Mouse (Mus musculus) E14TG2a.4 (cell line): Measurements from ENCODE around the gene Atl1.

Experiments
- H3K27me3 ChIP-seq: 2 replicates; pipeline ENCODE4 v1.6.1; 2014; ENCODE audit warnings: low read length, control low read depth; ENCODE audit not compliant: insufficient read depth
- H3K36me3 ChIP-seq: 2 replicates; pipeline ENCODE4 v1.6.1; 2014; ENCODE audit warnings: low read length, control low read depth; ENCODE audit not compliant: insufficient read depth
- H3K4me1 ChIP-seq: replicated peaks from 2 replicates; pipeline ENCODE4 v1.6.1; 2014; ENCODE audit warnings: low read depth, low read length, control low read depth
- H3K4me3 ChIP-seq: replicated peaks from 2 replicates; pipeline ENCODE4 v1.5.1; 2014; ENCODE audit warnings: mild to moderate bottlenecking, low read length
- H3K9me3 ChIP-seq: 2 replicates; pipeline ENCODE4 v1.6.1; 2014; ENCODE audit warnings: low read length, control low read depth
- CTCF ChIP-seq: conservative IDR thresholded peaks from 2 replicates; pipeline ENCODE4 v1.5.1; 2014; ENCODE audit warnings: low read length
- NANOG ChIP-seq: IDR thresholded peaks from 2 replicates; pipeline ENCODE4 v1.6.1; 2014; ENCODE audit warnings: borderline replicate concordance, low read length, mixed read lengths
- POU5F1 ChIP-seq: IDR thresholded peaks from 2 replicates; pipeline ENCODE4 v1.6.1; 2014; ENCODE audit warnings: low read length, borderline replicate concordance

The Atl1 gene

DNA sequence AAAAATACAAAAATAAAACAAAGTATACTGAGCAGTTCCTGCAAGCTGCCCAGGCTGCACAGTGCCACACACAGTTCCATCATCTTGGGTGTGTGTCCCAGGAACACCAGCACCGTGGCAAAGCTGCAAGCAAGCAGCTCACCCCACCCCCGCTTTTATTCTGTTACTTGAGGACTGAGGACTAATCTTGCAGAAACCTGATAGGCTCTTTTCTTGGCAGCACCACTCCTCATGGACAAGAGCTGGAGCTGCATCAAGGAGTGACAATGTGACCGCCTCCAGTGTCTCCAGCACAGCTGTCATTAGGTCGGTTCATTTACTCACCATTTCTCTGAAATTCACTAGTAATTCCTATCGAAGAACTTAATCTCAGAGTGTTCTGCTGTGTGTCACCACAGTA is 75.7 kb downstream of the Atl1 start:
- peaks cover 75% of the 10 kb centered on the region for H3K36me3 ChIP-seq
- no peaks in the 10 kb centered on the region for H3K9me3 ChIP-seq
- TF ChIP-seq NANOG (no peak), POU5F1 (no peak), CTCF (no peak)
- no peaks in the 10 kb centered on the region for H3K27me3 ChIP-seq
- peaks cover 7% of the 10 kb centered on the region; the same call in 1 of the 2 replicates for H3K4me1 ChIP-seq
- no peak overlapping the region for H3K4me3 ChIP-seq

DNA sequence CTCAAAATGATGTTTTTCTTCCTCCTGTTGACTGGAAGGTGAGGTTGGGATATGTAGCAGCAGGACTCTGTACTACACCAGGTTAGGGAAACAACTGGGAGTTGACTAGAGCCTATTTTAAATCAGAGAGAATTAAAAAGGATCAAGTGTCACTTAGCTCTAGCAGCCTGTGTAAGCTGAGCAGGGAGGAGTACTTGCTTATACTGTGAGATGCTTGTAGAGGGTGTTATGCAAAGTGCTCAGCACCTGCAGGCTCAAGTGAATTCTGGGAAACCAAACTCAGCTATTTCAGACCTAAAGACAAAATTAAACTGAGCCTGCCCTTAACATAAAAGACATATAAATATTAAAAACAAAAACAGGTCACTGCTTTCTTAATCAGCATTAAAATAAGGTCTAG is 81.3 kb downstream of the Atl1 start:
- H3K4me1 ChIP-seq = 0 out of 2 replicates have a peak, but pooled peaks cover 4% of the 10 kb centered on the region
- no peak overlapping the region for H3K4me3 ChIP-seq
- H3K27me3 ChIP-seq = no peaks in the 10 kb centered on the region
- no peak for TF ChIP-seq POU5F1
- TF ChIP-seq NANOG = no peak
- no peak for TF ChIP-seq CTCF
- peaks cover 43% of the 10 kb centered on the region for H3K36me3 ChIP-seq
- no peaks in the 10 kb centered on the region for H3K9me3 ChIP-seq

DNA sequence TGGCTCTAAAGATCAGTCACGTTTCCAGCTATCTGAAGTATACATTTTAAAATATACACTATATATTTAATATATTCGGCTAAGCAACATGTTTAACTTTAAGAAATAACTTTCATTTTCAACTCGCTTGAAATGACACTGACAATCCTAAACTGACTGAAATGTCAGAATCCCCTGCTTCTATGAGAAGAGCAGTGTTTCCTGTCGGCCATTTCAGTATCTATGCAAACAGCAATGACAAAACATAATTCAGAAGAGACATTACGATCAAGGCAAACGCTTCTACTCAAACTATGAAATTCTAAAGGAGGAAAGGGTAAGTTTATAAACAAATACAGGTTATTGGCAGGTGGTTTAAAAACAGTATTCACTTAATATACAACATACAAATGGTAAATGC is 84.3 kb downstream of the Atl1 start:
- Histone ChIP-seq H3K4me1 (0 out of 2 replicates have a peak, but pooled peaks cover 4% of the 10 kb centered on the region), H3K27me3 (no peaks in the 10 kb centered on the region), H3K4me3 (no peak overlapping the region), H3K9me3 (no peaks in the 10 kb centered on the region), H3K36me3 (peaks cover 24% of the 10 kb centered on the region)
- TF ChIP-seq NANOG (no peak), POU5F1 (no peak), CTCF (no peak)

DNA sequence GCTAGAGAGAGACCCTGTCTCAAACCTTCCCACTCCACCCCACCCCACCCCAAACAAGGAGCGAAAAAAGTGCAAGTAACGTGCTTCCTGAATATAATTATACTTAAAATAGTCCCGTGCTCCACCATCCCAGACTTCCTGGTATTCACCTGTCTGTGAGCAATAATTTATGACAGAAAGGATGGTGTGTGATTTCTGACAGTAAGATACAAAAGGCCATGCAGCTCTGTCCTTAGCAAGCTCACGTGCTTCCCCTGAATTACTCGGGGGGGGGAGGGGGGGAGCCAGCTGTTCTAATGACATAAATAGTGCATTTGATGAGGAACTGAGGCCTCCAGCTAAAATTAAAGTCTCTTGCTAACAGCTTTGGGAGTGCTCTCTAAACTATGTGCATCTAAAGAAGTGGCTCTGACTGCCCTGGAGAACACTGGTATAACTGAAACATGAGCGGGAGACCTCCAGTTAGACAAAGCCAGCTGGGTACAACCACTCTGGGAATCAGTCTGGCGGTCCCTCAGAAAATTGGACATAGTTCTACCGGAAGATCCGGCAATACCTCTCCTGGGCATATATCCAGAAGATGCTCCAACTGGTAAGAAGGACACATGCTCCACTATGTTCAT is 85.1 kb downstream of the Atl1 start:
- H3K9me3 ChIP-seq = no peaks in the 10 kb centered on the region

GRCm38 (mm10) chr12:69982874-69983273 is 90.5 kb downstream of the Atl1 start:
- TF ChIP-seq CTCF = peak; percentile 21; the same call in 1 of the 2 replicates
- no peak for TF ChIP-seq NANOG
- TF ChIP-seq POU5F1 = no peak

More for the DNA sequence above, 85.1 kb downstream of the Atl1 start:
- H3K27me3 ChIP-seq = no peaks in the 10 kb centered on the region
- no peak overlapping the region for H3K4me3 ChIP-seq
- H3K4me1 ChIP-seq = 0 out of 2 replicates have a peak, but pooled peaks cover 4% of the 10 kb centered on the region
- H3K36me3 ChIP-seq = peaks cover 25% of the 10 kb centered on the region
- TF ChIP-seq POU5F1 (no peak), CTCF (no peak), NANOG (no peak)

DNA sequence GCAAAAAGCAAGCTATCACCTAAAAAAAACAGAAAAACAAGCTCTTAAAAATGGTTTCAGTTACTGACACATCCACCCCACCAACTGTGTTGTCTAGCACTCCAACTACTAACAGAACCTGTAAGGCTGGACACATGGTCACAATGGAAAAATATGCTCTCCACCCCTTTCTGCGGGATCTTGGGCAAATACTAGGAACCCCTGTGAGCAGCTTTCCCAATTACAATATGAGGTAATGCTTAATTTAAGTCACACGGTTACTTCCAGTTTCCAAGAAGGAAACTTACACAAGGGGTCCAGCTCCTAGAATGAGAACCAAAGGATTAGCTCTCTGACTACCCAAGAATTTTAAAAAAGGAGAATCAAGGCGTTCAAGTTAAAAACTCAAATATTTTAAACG is 93.1 kb downstream of the Atl1 start:
- Histone ChIP-seq H3K27me3 (peaks cover 35% of the 10 kb centered on the region), H3K36me3 (peaks cover 31% of the 10 kb centered on the region), H3K4me3 (peak overlapping the region; percentile 85), H3K9me3 (peaks cover 5% of the 10 kb centered on the region; the same call in 1 of the 2 replicates), H3K4me1 (peaks cover 6% of the 10 kb centered on the region)
- TF ChIP-seq POU5F1 (no peak), CTCF (no peak), NANOG (no peak)

More at GRCm38 (mm10) chr12:69982874-69983273, 90.5 kb downstream of the Atl1 start:
- H3K4me3 ChIP-seq = no peak overlapping the region
- H3K36me3 ChIP-seq = peaks cover 39% of the 10 kb centered on the region
- H3K27me3 ChIP-seq = peaks cover 9% of the 10 kb centered on the region
- H3K9me3 ChIP-seq = no peaks in the 10 kb centered on the region
- H3K4me1 ChIP-seq = peaks cover 6% of the 10 kb centered on the region

DNA sequence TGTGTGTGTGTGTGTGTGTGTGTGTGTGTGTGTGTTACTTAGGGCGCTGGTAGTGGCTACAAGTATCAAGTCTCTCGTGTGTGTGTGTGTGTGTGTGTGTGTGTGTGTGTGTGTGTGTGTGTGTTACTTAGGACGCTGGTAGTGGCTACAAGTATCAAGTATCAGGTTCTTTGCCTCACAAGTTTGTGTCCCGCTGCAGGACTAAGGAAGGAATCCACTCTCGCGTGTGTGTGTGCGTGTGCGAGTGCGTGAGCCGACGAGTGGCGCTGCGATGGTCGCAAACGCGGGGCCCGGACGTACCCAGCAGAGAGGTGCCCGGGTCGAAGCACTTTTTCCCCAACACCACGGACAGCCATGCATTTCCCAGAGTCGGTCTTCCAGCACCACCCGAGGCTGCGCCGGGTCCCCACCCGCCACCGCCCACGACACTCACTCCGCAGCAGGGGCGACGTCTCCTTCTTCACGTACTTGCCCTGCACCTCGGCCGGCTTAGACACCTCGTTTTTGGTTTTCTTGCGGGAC is 93.9 kb downstream of the Atl1 start:
- Histone ChIP-seq H3K4me3 (peak overlapping the region; percentile 85), H3K9me3 (peaks cover 5% of the 10 kb centered on the region; the same call in 1 of the 2 replicates), H3K27me3 (peaks cover 39% of the 10 kb centered on the region), H3K4me1 (peaks cover 6% of the 10 kb centered on the region), H3K36me3 (peaks cover 30% of the 10 kb centered on the region)
- TF ChIP-seq POU5F1 (no peak), CTCF (no peak), NANOG (no peak)

GRCm38 (mm10) chr12:69986786-69987497 is 94.5 kb downstream of the Atl1 start, which contains the start of gene Sav1:
Sav1 (minus strand) TSS chr12:69987002.
- Histone ChIP-seq H3K4me1 (peaks cover 6% of the 10 kb centered on the region), H3K27me3 (peaks cover 43% of the 10 kb centered on the region), H3K9me3 (peaks cover 5% of the 10 kb centered on the region; the same call in 1 of the 2 replicates), H3K4me3 (peak within 1 kb of the TSS; percentile 85), H3K36me3 (peaks cover 24% of the 10 kb centered on the region)
- no peak for TF ChIP-seq POU5F1
